Mouse (Mus musculus) cerebellum, adult 11 months (tissue): ENCODE data around the gene Tnfrsf9.
"Not testable (repeated sequence)": the region's sequence is repeated elsewhere in the genome, so short reads cannot be mapped to it uniquely, and the experiment has no call there.

ENCODE experiments used
- DNase-seq: peaks from one replicate; pipeline ENCODE4 v3.0.0; 2022

Tnfrsf9 gene

GRCm38 (mm10) chr4:150896896-150897624 is 17.3 kb upstream of the Tnfrsf9 start:
- DNase-seq = no peak

GRCm38 (mm10) chr4:150898716-150899365 is 15.5 kb upstream of the Tnfrsf9 start:
- DNase-seq = peak; percentile 39

GRCm38 (mm10) chr4:150900486-150900885 is 13.9 kb upstream of the Tnfrsf9 start:
- DNase-seq = no peak

- peak; percentile 56 for DNase-seq
Observed at GRCm38 (mm10) chr4:150901651-150902050, 12.7 kb upstream of the Tnfrsf9 start.

- no peak for DNase-seq
Observed at GRCm38 (mm10) chr4:150902062-150902461, 12.3 kb upstream of the Tnfrsf9 start.

GRCm38 (mm10) chr4:150903091-150903742 is 11.1 kb upstream of the Tnfrsf9 start:
- DNase-seq = no peak

DNA sequence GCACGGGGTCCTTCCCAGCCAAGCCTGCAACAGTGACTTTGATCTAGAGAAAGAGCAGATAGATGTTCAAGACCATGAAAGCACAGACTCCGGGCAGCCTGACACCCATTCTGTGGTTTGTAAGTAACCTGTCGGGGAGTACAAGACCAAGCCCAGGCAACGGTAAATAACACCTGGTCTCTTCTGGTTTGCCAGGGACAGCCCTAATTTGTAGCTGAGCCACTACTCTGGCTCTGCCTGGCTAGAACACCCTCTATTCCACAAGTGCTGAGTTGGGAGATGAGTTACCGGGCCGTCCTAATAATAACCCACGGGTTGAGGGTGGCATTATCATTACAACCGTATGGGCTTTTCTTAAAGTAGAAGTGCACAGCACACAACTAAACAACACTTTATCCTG is 7.3 kb upstream of the Tnfrsf9 start:
- DNase-seq = no peak

DNA sequence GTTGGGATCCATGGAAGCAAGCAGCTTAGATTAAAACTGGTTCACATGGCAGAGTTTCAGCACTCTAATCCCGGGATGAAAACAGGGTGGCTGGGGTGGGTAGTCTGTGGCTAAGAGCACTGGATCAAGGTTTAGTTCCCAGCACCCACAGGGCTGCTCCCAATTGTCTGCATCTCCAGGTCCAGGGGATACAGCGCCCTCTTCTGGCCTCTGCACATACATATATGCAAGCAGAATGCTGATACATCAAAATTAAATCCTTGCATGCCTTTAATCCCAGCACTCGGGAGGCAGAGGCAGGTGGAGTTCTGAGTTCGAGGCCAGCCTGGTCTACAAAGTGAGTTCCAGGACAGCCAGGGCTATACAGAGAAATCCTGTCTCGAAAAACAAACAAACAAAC is 5.8 kb upstream of the Tnfrsf9 start:
- DNase-seq = not testable (repeated sequence)

DNA sequence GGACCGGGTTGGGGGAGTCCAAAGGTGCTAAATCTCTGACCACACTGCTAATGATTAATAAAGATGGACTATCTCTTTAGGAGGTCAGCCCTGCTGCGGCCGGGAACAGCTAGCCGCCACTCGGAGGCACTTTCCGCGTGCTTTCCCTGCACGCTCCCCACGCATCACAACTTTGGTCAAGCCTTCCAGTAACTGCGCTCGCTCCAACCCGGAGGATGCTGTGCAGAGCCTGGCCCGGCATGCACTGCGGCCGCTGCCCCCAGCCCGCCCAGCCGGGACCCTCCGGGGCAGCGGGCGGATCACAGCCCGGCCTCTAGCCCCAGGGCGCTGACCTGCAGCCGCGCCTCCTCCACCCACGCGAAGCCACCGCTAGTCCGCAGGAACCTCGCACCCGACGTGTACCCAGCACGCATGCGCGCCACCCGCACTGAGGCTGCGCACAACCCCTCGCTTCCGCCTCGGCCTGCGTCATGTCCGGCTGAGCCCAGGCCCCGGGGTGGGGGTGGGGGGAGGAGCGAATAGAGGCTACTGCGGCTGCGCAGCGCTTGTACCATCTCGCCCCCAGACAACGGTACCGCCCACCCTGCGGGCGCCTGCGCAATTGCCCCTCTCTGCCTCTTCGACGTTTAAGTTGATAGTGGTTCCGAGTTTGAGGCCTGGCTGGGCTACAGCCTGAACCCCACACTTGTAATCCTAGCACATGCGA is 4.8 kb upstream of the Tnfrsf9 start:
- DNase-seq = peak; percentile 99

GRCm38 (mm10) chr4:150910164-150910951 is 4.0 kb upstream of the Tnfrsf9 start:
- DNase-seq = no peak

DNA sequence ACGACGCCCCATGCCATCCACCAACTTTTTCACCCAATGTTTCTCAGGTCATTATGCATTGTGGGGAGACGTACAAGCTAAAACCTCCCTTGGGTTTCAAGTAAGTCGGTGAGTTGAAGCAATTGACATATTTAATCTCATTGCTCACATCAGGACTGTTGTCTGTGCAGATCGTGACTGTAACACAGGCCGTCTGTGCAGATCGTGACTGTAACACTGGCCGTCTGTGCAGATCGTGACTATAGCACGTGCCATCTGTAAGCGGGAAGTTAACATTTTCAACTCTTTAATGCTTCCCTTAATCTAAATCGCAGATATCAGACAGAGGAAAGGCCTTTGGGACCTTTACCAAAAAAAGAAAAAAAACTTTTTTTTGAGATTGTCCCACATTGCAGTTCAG is 619 bp upstream of the Tnfrsf9 start:
- DNase-seq = no peak

DNA sequence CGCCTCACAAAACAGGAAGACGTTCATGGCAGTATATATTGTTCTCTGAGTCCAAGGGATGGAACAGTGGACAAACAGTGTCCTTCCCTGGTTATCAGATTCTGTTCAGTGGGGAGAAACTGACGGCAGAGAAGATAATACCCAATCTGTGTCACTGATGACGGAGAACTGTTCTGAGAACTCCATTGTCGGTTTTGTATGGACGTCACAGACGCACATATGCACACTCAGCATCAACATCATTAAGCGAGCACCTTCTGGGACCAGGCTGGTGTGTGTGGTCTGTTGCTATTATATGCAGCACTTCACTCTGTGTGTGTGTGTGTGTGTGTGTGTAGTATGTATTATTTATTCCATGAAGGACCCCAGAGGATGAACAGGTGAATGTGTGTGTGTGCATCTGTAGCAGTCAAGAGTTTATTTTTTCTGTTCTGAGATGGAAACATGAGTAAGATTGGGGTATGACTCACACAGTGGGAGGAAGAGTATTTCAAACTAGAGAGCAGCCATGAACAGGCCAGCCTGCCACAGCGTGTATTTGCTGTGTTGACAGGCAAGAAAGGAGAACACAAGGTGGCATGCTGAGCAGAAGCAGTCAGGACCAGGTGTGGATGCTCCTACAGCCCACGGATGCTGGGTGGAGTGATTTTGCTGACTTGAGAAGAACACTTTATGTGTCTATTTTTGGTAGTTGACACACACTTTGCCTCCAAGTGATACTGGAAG is 982 bp downstream of the Tnfrsf9 start:
- DNase-seq = no peak

GRCm38 (mm10) chr4:150917336-150918027 is 3.1 kb downstream of the Tnfrsf9 start:
- no peak for DNase-seq

DNA sequence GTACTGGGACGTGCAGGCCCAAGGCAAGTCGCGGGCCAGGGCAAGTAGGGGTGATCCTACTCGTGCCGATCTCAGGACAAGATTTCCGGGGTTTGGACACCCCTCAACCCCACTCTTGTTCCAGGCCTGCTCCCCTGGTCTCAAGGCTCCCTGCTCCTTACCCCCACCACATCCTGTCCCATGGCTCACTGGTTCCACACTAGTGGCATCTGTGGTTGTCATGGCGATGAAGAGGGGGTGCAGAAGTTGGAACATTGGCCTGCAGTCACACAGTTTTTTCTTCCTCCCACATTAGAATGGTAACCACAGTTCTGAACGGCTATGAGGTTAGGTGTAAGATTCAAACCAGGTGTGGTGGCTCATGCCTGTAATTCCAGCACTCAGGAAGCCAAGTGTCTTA is 6.8 kb downstream of the Tnfrsf9 start:
- DNase-seq = no peak

DNA sequence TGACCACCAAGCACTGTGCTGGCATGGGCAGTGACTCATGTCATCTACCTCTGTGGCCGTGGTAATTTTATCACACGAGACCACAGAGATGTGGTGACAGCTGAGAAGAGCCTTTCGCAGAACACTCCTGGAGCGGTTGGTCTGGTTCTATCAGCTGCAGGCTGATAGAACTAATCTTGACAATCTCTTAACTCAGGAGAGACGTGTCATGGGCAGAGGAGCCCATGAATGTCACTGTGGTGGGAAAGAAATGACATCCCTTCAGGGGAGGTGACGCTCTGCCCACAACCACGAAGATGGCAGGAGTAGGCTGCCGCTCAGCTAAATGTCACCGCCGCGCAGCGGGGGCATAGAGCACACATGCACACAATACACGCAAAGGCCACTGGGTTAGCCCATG is 9.9 kb downstream of the Tnfrsf9 start:
- no peak for DNase-seq

DNA sequence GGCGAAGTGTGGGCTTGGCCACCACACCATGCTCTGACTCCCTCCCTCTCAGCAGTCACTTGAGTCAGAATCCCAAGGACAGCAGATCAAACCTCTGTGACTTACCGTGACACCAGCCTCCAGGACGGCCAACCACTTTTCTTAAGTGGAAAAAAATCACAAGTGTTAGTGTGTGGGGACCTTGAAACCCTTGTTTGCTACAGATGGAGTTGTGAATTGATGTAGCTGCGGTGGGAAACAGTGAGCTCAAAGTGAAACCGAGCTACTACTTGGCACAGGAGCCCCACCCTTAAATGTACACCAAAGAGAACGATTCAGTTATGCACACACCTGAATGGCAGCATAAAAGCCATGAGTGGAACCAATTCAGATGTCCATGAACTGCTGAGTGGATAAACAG is 10.6 kb downstream of the Tnfrsf9 start:
- no peak for DNase-seq

DNA sequence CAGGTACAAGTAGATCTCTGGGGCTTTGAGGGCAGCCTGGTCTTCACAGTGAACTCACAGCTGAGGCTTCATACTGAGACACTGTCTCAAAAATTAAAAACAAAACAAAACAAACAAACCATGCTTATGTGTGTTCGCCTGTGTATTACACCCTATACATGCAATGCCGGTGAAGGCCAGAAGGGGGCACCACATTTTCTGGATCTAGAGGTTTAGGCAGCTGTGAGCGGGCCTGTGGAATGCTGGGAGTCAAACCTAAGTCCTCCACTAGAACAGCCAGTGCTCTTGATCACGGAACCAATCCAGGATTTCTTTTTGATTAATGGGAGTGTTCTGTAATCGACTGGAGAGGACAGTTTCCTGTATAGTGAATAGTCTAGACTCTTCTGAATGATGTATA is 11.6 kb downstream of the Tnfrsf9 start:
- DNase-seq = no peak

DNA sequence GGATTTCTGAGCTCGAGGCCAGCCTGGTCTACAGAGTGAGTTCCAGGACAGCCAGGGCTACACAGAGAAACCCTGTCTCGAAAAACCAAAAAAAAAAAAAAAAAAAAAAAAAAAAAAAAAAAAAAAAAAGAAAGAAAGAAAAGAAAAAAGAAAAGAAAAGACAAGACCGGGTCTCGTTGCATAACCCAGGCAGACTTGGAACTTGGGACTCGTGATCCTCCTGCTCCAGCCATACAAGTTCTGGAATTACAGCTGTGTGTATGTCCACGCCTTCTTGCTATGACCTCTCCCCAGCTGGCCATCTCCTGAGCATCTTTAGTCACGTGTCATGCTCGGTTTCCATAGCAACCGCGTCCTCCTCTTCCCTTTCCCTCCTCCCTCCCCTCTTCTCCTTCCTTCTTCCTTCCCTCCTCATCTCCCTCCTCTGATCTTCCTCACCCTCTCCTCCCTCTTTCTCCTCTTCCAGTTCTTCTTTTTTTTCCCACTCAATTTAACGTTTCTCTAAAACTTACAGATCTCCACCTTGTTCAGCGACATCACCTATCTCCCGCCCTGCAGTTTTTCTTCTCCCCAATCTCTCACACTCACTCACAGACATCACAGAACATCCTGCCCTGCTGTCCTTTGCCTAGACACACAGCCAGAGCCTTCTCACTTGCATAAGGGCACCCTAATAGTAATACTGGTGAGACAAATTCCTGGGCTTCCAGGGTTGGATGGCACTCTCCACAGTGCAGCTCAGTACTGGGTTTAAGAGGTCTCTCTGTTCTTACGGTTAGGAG is 12.8 kb downstream of the Tnfrsf9 start:
- no peak for DNase-seq

DNA sequence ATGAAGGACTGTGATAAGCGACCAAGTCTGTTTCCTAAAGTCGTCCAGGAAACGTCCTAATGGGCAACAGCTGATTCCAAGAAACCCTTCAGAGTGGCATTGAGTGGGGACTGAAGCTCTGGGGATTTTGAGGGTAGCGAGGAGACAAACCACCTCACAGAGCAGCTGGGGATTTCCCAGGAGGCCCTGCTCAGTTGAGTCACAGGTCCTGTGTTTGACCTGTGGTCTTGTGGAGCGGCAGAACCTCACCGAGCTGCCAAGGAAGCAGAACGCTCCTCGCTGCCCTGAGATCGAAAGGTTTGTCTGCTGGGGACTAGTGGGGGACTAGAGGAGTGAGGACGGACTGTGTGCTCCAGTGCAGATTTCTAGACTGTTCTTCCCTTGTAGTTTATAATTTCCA is 13.4 kb downstream of the Tnfrsf9 start:
- no peak for DNase-seq

DNA sequence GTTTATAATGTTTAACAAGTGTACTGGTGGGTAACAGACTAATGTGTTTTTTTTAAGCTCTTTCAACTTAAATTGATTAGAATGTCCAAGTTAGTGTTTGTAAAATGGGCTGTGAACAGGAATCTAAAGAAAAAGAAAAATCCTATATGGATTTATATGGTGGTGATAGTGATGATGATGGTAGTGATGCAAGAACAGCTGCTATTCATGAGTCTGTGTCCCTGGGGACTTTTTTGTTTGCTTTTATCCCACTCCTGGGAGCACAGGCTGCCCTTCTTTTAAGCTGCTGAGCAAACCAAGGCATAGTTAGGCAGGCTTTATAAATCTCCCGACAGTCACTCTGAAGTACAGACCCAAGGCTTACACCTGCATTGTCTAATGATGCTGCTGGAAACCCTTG is 19.1 kb downstream of the Tnfrsf9 start:
- no peak for DNase-seq
